Mouse (Mus musculus) hindbrain, embryonic 10.5 days (tissue): ENCODE results near the gene Nav1. TPM values are rescaled to one million over a fixed set of nuclear protein-coding genes. Genes with fewer than 3 reads are reported as not detected.
A peak's percentile ranks its signal among the peaks of the same experiment; 100 is the strongest.

ENCODE experiments used
- DNase-seq: peaks from one replicate; pipeline ENCODE4 v3.0.0-alpha.2; 2017; ENCODE audit warnings: low spot score
- H3K27ac ChIP-seq: fragments of 300-500 bp; sonication (generic); 2 replicates; pipeline ENCODE4 v1.5.1; 2016; ENCODE audit warnings: mild to moderate bottlenecking, moderate library complexity
- H3K27me3 ChIP-seq: fragments of 300-500 bp; sonication (generic); 2 replicates; pipeline ENCODE4 v1.6.1; 2016; ENCODE audit warnings: mild to moderate bottlenecking; ENCODE audit not compliant: poor library complexity, insufficient read depth, severe bottlenecking
- H3K36me3 ChIP-seq: fragments of 300-500 bp; sonication (generic); 2 replicates; pipeline ENCODE4 v1.6.1; 2016; ENCODE audit warnings: mild to moderate bottlenecking, moderate library complexity
- H3K4me1 ChIP-seq: fragments of 300-500 bp; sonication (generic); replicated peaks from 2 replicates; pipeline ENCODE4 v1.6.1; 2016; ENCODE audit warnings: mild to moderate bottlenecking
- H3K4me3 ChIP-seq: fragments of 300-500 bp; sonication (generic); 2 replicates; pipeline ENCODE4 v1.5.1; 2016; ENCODE audit warnings: mild to moderate bottlenecking, moderate library complexity
- H3K9me3 ChIP-seq: fragments of 300-500 bp; sonication (generic); 2 replicates; pipeline ENCODE4 v1.6.1; 2016; ENCODE audit warnings: mild to moderate bottlenecking, moderate library complexity
- WGBS: fragments of 180-500 bp; shearing (Covaris S2); methylation state at CpG from one replicate; pipeline ENCODE4 v1.1.7; 2016; 5-methylcytosine and 5-hydroxymethylcytosine counted together
- polyA plus RNA-seq: library from polyadenylated mRNA; unstranded; fragments of >200 nt; fragmentation: Nextera tagmentation; extraction: Ambion mirVana; gene quantifications from 2 replicates; pipeline ENCODE4 v1.2.1, GENCODE M21; 2016

Gene Nav1
- polyA plus RNA-seq, 1 experiment from 2014 or later, result 19.3 TPM

DNA sequence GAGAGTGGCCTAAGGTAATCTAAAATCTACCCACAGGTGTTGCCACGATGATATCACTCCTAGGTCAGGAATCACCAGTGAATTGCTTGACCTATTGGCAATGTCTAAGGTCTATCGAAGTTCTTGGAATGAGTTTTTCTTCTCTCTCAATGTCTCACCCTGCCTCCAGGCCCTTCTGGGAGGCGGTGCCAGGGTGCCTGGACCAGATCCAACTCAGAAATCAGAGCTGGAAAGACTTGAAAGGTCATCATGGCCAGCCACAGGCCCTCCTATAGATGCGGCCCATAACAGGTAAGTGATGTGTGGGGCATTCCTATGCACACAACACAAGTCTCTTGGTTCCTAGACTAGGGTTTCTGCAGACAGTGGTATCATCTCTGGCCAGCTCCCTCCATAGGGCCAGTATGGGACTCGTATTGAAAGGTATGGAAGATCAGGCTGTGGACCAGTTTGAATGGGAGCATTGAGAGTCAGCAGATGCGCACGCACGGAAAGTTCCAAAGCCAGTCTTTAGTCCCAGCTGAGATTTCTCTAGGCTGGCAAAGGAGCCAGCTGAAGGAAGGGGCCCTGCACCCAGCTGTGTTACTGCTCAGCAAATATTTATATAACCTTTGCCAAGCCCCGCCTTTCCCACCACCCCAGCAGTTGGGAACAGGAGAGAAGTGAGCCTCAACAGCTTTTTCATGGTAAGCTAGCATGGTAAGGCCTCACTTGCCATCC, 92.0 kb downstream of the Nav1 start:
- Histone ChIP-seq H3K4me1 (peaks cover 81% of the 10 kb centered on the region), H3K27ac (peak overlapping the region; percentile 50; the same call in 1 of the 2 replicates), H3K4me3 (no peak overlapping the region), H3K9me3 (no peaks in the 10 kb centered on the region), H3K27me3 (peaks cover 26% of the 10 kb centered on the region), H3K36me3 (no peaks in the 10 kb centered on the region)
- 76% methylated on average over 9 of the region's 9 CpGs for WGBS
- DNase-seq, result no peak

DNA sequence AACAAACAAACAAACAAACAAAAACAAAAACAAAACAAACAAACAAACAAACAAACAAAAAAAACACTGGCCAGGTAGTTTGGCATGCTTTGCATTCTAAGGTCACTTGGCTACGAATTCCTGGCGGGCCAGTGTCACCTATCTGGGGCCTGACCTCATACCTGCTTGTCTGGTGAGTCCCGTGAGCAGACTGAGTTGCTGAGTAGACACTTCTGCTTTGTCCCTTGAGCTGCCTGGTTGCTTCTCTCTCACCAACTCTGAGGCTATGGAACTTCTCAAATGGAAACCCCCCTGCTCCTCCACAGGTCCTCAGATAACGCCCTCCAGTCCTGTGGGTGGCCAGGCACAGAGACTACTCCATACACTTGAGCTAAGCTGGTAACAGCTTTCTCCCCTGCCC, 93.0 kb downstream of the Nav1 start:
- H3K4me3 ChIP-seq, result no peak overlapping the region
- H3K36me3 ChIP-seq, result no peaks in the 10 kb centered on the region
- H3K9me3 ChIP-seq, result no peaks in the 10 kb centered on the region
- no peak for DNase-seq
- H3K4me1 ChIP-seq, result peaks cover 88% of the 10 kb centered on the region
- peaks cover 37% of the 10 kb centered on the region for H3K27me3 ChIP-seq
- no peak overlapping the region for H3K27ac ChIP-seq
- WGBS, result 78% methylated on average over 4 of the region's 4 CpGs

DNA sequence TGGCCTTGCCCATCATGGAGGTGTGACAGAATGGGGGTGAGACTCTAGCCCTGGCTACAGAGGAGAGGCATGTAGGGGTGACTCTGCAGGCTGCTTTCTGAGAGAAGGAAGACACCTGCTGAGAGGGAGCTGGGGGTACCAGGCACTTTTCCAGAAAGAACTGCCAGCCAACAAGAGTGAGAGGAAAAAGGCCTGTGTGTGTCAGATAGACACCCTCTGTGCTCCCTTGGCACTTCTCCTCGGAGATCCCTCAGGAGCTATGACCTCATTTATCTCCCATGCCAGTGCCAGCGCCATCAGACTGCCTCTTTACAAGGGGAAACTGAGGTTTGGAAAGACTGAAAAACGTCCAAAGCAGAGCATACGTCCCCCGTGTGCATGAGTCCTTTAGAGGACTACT, 93.6 kb downstream of the Nav1 start:
- Histone ChIP-seq H3K27ac (no peak overlapping the region; the same call in 1 of the 2 replicates), H3K36me3 (no peaks in the 10 kb centered on the region), H3K4me1 (peaks cover 88% of the 10 kb centered on the region), H3K27me3 (peaks cover 43% of the 10 kb centered on the region), H3K4me3 (no peak overlapping the region), H3K9me3 (no peaks in the 10 kb centered on the region)
- no peak for DNase-seq
- WGBS, result 65% methylated on average over 5 of the region's 5 CpGs

DNA sequence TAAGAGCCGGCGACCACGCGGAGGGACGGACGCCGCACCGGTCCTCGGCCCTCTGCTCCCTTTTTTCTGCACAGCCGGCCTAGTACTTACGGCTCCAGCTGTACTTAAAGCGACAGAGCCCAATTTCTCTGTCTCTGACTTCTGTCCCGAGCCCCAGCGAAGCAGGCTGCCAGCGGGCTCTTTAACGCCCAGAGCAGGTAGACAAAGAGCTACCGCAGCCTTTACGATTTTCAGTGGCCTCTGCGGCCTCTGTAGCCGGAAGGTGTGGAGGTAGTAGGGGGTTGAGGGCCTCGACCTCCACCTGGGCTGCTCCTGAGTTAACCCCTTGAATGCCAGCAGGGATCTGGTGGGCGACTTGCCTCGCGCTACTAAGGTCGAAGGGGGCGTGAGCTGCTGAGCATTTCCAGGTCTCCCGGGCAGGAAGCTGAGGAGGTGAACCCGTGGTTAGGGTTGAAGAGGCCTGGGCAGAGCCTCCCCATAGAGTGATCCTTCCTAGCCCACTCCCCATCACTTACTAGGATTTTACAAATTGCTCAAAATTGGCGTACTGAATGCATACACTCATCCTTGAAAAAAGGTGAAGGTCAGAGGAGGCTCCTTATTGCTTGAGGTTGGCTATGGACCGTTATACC, 96.6 kb downstream of the Nav1 start:
- no peaks in the 10 kb centered on the region for H3K36me3 ChIP-seq
- WGBS, result under 1% methylated on average over 30 of the region's 30 CpGs
- peak overlapping the region; percentile 86 for H3K27ac ChIP-seq
- H3K27me3 ChIP-seq, result peaks cover 54% of the 10 kb centered on the region
- peak; percentile 73 for DNase-seq
- peaks cover 70% of the 10 kb centered on the region for H3K4me1 ChIP-seq
- no peaks in the 10 kb centered on the region for H3K9me3 ChIP-seq
- H3K4me3 ChIP-seq, result peak overlapping the region; percentile 62

DNA sequence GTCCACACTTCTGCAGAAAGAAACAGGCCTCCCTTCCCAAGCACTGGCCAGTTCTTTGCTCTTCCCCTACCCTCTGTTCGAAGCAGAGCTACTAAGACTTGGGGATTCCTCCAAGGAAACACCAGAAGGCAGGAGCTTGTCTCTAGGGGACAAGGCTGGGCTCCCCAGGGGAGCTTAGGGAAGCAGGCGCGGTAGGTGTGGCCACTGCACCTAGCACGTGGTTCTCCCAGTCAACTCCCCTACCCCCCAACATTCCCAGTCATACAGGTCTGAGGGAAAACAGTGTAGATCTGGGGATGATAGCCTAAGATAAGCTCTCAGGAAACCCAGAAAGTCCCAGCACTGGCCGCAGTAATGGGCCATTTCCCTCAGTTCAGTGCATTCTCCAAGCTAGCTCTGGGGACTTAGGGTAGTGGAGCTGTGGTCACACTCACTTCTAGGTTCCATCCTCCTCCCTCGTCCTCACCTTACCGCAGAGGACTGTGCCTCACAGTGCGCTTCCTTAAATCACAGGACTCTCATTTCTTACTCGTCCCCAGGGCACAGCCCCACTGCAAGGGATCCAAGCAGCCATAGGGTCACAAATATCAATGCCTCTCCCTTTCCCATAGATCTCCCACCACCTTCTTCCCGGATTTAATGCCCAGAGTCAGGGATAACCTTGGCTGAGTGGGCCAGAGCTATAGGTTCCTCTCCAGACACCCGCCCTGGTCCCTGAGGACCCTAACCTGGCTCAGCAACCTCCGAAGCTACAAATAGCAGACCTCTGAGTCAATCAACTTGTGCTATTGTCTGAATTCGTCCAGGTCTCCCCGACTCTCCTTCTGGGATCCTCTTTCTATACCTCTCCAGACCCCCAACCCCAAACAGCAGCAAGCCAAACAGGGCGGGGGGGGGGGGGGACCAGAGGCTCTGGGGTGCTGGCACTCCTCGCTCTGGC, 97.7 kb downstream of the Nav1 start:
- no peak for DNase-seq
- Histone ChIP-seq H3K4me3 (peak overlapping the region; percentile 62), H3K27ac (peak overlapping the region; percentile 86), H3K36me3 (no peaks in the 10 kb centered on the region), H3K9me3 (no peaks in the 10 kb centered on the region), H3K4me1 (peaks cover 63% of the 10 kb centered on the region), H3K27me3 (peaks cover 54% of the 10 kb centered on the region)
- 6% methylated on average over 16 of the region's 16 CpGs for WGBS

DNA sequence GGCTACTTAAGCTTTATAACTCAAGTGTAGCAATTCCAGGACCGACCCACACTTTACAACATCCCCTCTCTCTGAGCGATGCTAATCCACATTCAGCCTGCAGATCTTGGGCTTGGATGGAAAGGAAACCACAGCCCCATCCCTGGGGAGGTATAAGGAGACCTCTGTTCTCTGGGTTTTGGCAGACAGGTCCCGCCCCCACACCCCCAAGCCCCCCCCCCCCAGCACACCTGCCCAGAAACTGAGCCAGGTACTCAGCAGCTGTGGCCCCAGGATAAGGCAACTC, 98.8 kb downstream of the Nav1 start:
- DNase-seq, result no peak
- H3K36me3 ChIP-seq, result no peaks in the 10 kb centered on the region
- peaks cover 52% of the 10 kb centered on the region for H3K4me1 ChIP-seq
- WGBS, result 38% methylated on average over 3 of the region's 3 CpGs
- peak overlapping the region; percentile 62 for H3K4me3 ChIP-seq
- 0 out of 2 replicates have a peak overlapping the region, but pooled peaks have one; percentile 13 for H3K27ac ChIP-seq
- peaks cover 54% of the 10 kb centered on the region for H3K27me3 ChIP-seq
- H3K9me3 ChIP-seq, result no peaks in the 10 kb centered on the region

DNA sequence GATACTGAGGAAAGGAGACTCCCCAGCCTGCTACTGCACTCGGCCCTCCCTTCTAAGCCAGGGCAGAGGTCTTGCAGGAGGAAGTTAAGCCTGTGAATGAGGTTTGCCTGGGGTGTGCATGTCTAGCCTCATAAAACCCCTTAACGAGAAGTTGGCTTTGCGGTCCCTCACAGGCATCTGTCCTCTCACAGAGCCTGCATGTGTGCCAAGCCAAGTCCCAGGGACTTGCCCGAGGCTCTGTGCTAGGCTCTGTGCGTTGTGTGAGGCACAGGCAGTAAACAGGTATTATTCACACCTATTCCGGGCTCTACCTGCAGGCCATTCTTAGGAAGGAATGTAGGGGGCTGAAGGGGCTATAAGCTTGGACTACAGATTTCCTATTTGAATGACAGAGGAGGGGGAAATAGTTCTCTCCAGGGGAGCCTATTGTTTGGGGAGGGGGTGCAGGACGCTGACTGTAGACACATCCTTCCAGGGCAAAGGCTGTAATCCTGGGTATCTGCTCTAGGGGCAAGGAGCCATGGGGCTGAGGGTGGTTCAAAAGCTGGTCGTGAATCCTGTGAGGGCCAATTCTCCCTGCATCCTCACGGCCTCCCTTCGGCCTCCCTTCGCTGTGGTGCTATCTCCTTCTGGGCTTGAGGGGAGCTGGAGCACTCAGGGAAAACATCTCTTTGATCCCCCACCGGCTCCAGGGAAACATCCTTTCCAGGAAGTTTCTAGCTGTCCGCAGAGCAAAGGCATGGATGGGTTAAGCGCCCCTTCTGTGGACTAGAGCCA, 99.3 kb downstream of the Nav1 start:
- Histone ChIP-seq H3K27ac (peak overlapping the region; percentile 13; the same call in 1 of the 2 replicates), H3K36me3 (no peaks in the 10 kb centered on the region), H3K4me3 (peak overlapping the region; percentile 62; the same call in 1 of the 2 replicates), H3K9me3 (no peaks in the 10 kb centered on the region), H3K4me1 (peaks cover 49% of the 10 kb centered on the region), H3K27me3 (peaks cover 51% of the 10 kb centered on the region)
- DNase-seq, result no peak
- 37% methylated on average over 14 of the region's 14 CpGs for WGBS

DNA sequence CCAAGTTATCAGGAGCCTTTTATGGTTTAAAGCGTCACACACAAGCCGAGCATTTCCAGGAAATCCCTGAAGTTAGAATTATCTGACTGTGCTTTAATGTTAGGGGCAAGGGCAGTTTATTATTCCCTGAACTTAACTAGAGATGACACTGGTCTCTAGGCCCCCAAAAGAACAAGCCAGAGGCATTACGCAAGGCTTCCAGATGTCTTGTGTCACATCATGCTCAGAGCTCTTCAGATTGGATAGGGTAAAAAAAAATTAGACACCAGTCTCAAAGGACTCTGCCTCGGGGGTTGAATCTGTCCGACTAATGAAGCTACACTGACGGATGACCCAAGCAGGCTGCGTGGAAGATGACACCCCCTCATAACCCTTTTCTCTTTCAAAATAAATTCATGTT, 101.6 kb downstream of the Nav1 start:
- no peak overlapping the region for H3K4me3 ChIP-seq
- 81% methylated on average over 7 of the region's 7 CpGs for WGBS
- no peak overlapping the region for H3K27ac ChIP-seq
- peaks cover 33% of the 10 kb centered on the region for H3K27me3 ChIP-seq
- H3K9me3 ChIP-seq, result no peaks in the 10 kb centered on the region
- H3K4me1 ChIP-seq, result peaks cover 54% of the 10 kb centered on the region
- DNase-seq, result no peak
- no peaks in the 10 kb centered on the region for H3K36me3 ChIP-seq

DNA sequence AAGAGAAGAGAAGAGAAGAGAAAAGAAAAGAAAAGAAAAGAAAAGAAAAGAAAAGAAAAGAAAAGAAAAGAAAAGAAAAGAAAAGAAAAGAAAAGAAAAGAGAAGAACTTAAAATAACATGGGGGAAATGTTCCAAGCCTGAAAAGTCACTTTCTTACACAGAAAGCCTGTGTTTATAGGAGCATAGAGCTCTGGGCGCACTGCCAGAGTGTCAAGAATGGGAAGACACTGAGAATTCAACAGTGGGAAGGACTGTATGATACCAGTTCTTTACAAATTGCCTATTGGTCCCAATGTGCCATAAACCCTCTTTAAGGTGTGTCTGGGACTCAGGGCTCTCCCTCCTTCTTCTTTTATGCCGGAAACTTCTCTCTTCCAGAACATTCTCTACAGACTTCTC, 103.7 kb downstream of the Nav1 start:
- Histone ChIP-seq H3K27me3 (peaks cover 22% of the 10 kb centered on the region), H3K27ac (no peak overlapping the region), H3K4me3 (no peak overlapping the region), H3K36me3 (no peaks in the 10 kb centered on the region), H3K9me3 (no peaks in the 10 kb centered on the region), H3K4me1 (peaks cover 54% of the 10 kb centered on the region)
- 97% methylated on average over 2 of the region's 2 CpGs for WGBS
- no peak for DNase-seq

DNA sequence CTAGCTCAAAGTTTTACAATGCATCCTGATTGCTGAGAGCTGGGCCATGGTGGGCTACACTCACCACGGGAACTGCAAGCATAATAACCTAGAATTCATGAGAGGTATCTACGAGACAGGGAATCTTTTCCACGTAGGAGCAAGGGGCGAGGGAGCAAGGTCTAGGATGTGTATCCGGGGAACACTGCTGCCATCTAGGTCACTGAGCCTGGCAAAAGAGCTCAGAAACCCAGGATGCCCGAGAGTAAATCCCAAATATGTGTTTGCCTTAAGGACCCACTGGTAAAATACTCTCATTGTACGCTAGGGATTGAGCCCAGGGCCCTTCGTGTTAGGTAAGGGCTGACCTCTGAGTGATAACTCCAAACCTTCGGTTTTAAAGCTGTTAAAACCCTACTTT, 104.3 kb downstream of the Nav1 start:
- no peaks in the 10 kb centered on the region for H3K9me3 ChIP-seq
- 83% methylated on average over 9 of the region's 9 CpGs for WGBS
- no peaks in the 10 kb centered on the region for H3K36me3 ChIP-seq
- DNase-seq, result no peak
- peaks cover 54% of the 10 kb centered on the region for H3K4me1 ChIP-seq
- H3K27ac ChIP-seq, result no peak overlapping the region
- no peak overlapping the region for H3K4me3 ChIP-seq
- H3K27me3 ChIP-seq, result peaks cover 17% of the 10 kb centered on the region

DNA sequence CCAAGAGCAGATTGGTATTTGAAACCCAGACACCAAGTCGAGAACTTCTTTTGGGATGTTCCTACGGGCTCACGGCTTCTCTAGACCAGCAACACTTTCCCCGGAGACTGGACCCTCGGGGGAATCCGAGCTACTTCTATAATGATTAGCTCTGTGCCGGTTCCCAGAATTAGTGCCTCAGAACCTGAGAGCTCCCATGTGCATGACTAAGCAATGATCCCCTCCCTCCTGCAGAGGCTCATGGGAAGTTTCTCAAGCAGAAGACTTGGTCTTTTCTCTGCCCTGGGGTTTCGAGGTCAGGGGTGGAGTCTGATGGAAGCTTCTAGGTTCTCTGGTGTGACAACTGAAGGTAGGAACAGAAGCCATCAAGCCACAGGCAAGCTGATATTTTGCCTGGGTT, 105.0 kb downstream of the Nav1 start:
- no peak overlapping the region for H3K27ac ChIP-seq
- H3K27me3 ChIP-seq, result peaks cover 18% of the 10 kb centered on the region
- no peak overlapping the region for H3K4me3 ChIP-seq
- H3K4me1 ChIP-seq, result peaks cover 53% of the 10 kb centered on the region
- H3K36me3 ChIP-seq, result no peaks in the 10 kb centered on the region
- WGBS, result 55% methylated on average over 8 of the region's 8 CpGs
- H3K9me3 ChIP-seq, result no peaks in the 10 kb centered on the region
- no peak for DNase-seq
